Mouse (Mus musculus) right cerebral cortex, postnatal 10 days (tissue): ENCODE results near the gene Atf7ip.
A peak's percentile ranks its signal among the peaks of the same experiment; 100 is the strongest.

Experiments used
- DNase-seq, 2 experiments: peaks; one replicate each; pipeline ENCODE4 v3.0.0; 2021; ENCODE audit warnings: low spot score in 2 of 2

Atf7ip gene

GRCm38 (mm10) chr6:136522658-136523057 is 16.7 kb downstream of the Atf7ip start:
- no peak for DNase-seq

DNA sequence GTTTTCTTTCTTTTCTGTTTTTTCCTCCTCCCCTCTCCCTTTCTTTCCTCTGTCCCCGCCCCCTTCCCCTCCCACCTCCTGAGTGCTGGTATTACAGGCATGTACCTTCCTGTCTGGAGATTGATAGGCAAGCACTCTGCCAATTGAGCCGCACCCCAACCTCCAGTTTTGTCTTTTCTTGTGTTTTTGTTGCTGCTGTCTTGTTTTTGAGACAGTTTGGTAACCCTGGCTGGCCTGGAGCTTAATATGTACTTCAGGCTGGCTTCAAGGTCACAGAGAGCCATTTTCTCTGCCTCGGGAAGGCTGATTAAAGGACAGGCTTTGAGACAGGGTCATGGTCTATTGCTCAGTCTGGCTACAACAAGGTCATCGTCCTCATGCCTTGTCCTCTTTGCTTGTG is 18.8 kb downstream of the Atf7ip start:
- DNase-seq = no peak

DNA sequence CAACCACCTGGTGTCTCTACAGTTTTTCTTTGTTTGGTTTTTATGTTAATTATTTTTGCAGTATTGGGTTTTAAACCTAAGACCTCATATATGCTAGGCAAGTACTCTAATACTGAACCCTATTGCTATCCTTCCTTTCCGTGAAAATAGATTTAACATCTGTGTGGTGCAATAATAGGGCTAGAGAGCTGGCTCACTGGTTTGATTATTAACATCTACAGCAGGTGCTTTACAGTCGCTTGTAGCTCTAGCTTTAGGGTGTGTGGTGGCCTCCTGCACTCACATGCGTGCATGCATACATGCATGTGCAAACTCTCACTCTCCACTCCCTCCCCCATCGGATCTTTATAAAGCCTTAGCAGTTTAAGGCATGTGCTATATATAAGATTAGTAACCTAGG is 19.6 kb downstream of the Atf7ip start:
- peak in 1 of 2 experiments; percentile 10 for DNase-seq

DNA sequence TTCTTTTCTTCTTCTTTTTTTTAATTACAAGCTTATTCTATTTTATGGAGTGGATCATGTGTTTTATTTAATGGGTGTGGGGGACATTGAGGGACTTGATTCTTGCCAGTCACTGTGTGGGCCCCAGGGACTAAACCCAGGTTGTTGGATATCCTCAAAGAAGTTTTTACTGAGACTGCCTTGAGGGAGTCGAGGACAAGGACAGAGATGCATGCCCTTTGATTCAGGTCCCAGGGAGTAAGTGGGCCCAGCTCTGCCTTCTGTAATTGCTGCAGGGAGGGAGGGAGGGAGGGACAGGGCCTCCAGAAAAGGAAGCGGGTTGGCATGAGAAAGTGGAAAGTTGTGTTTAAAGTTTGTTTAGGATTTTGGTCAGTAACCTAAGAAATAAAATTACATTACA is 23.2 kb downstream of the Atf7ip start:
- DNase-seq = no peak

GRCm38 (mm10) chr6:136531792-136532230 is 25.8 kb downstream of the Atf7ip start:
- DNase-seq = peak; percentile 44 to 46

- DNase-seq = peak; percentile 81 to 87
Observed at GRCm38 (mm10) chr6:136532535-136533291, 26.7 kb downstream of the Atf7ip start.

DNA sequence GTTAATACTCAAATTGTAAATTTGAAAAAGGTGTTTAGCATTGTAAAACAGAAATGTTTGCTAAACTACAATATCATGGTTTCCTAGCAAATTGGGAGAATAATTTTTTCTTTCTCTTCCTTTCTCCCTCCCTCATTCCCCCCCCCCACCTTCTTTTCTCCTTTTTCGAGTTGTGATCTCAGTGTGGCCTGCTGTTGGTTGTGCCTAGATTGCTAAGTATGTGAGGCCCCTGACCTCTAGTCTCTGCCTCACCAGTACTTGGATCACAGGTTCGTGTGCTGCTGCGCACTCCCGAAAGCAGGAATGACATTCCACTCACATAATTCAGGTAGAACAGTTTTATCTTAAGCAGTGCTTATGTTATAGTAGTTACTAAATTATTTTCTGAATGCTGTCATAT is 27.8 kb downstream of the Atf7ip start:
- peak in 1 of 2 experiments; percentile 23 for DNase-seq

GRCm38 (mm10) chr6:136534444-136534843 is 28.5 kb downstream of the Atf7ip start:
- DNase-seq = peak in 1 of 2 experiments; percentile 14

DNA sequence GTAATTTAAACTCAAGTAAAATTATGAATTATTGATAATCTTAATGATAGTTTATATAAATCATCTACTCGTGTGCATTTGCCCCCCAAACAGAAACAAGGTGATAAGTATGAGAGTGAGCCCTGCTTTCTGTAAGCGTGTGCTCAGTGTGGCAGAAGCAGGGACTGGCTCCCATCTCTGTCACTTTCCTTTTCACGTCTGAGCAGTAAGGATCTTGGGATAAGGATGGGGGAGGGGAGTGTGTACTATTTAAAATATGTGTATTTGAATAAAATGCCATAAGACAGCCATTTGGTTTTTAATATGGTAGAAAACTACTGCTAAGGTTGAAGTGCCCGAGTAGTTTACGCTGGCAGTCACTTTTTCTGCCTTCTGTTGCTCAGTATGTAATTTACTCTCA is 29.2 kb downstream of the Atf7ip start:
- DNase-seq = peak in 1 of 2 experiments; percentile 12

DNA sequence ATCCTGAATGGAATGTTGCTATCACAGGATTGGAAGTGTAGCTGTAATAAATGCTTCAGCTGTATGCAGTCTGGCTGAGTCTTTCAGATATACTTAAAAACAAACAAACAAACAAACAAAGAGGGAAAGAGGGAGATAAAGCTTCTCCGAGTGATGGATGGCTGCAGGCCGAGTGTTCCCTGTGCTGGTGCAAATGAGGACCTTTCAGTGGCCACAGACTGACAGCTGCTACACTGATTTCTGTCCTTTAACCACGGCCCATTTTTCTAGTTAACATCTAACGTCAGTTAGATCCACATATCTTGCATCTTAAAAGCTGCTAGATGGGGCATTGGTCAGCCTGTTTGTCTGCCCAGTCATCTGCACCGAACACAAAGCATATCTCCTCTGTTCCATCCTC is 30.2 kb downstream of the Atf7ip start:
- DNase-seq = peak in 1 of 2 experiments; percentile 21

- peak in 1 of 2 experiments; percentile 20 for DNase-seq
Observed at GRCm38 (mm10) chr6:136541350-136541749, 35.4 kb downstream of the Atf7ip start.

- DNase-seq = peak in 1 of 2 experiments; percentile 23
Observed at GRCm38 (mm10) chr6:136542105-136542504, 36.1 kb downstream of the Atf7ip start.

DNA sequence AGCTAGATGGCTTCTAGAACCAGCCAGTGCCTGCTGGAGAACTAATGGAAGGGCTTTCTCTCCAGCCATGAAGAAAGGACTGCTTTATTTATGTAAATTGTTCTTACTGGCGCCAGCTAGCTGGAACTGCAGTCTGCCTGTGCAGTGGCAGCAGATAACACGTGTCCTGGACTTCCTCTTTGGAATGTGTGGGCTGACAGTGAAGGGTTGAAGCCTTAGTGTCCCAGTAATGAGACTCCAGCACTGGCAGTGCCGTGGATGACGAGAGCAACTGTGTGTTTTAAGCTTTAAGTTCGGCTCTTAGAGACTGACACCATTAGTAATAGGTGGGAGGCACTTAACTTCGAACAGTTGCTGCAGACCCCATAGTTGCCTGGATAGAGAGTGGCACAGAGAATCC is 37.2 kb downstream of the Atf7ip start:
- DNase-seq = peak; percentile 67 to 80

GRCm38 (mm10) chr6:136545284-136545870 is 39.4 kb downstream of the Atf7ip start:
- peak in 1 of 2 experiments; percentile 28 for DNase-seq

GRCm38 (mm10) chr6:136546286-136546685 is 40.3 kb downstream of the Atf7ip start:
- DNase-seq = peak in 1 of 2 experiments; percentile 20

GRCm38 (mm10) chr6:136546987-136547386 is 41.0 kb downstream of the Atf7ip start:
- DNase-seq = peak in 1 of 2 experiments; percentile 23

- DNase-seq = peak; percentile 89 to 95
Observed at GRCm38 (mm10) chr6:136548041-136548770, 42.2 kb downstream of the Atf7ip start.

DNA sequence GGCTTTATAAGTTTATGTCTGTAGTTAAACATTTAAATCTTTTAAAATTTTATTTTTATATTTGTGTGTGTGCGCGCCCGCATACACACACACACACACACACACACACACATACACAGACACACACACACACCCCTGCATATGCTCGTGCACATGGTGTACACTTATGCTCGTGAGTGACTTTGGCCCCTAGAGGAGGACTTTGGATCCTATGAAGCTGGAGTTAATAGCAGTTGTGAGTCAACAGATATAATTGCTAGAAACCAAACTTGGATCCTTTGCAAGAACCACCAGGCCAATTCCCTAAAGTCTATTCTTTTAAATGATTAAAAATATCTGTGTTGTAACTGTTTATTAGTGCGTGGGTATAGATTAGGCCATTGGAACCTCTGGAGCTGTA is 42.8 kb downstream of the Atf7ip start:
- peak in 1 of 2 experiments; percentile 35 for DNase-seq

GRCm38 (mm10) chr6:136549606-136550005 is 43.6 kb downstream of the Atf7ip start:
- peak in 1 of 2 experiments; percentile 16 for DNase-seq

DNA sequence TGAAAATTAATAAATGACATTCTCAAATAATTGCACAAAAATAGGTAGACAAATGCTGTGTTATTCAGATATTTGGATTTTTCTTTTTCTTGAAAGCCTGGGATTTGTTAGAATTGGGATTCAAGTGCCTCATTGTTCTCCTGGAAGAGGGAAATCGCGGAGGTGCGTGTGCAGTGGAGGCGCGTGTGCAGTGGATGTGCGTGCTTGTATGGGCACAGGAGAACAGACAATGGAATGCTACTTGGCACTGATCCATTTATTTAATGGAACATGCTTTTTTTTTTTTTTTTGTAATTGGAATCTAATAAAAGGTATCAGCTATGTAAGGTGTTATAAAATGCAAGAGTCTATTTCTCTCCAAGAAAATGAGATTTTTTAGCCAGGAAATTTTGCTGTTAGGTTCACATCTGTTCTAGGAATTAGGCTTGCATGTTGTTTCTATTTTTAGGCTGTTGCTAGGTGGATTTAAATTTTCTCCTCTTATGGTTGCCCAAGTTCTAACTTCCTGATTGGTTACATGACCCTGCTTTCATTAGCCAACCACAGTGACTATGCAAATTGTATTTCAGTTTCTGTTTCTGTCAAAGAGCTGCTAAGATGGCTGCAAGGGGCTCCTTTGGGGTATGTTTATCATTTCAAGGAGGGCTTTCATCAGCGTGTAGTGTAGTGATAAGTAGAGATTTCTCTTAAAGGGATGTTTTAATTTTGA is 44.8 kb downstream of the Atf7ip start:
- DNase-seq = peak in 1 of 2 experiments; percentile 45

DNA sequence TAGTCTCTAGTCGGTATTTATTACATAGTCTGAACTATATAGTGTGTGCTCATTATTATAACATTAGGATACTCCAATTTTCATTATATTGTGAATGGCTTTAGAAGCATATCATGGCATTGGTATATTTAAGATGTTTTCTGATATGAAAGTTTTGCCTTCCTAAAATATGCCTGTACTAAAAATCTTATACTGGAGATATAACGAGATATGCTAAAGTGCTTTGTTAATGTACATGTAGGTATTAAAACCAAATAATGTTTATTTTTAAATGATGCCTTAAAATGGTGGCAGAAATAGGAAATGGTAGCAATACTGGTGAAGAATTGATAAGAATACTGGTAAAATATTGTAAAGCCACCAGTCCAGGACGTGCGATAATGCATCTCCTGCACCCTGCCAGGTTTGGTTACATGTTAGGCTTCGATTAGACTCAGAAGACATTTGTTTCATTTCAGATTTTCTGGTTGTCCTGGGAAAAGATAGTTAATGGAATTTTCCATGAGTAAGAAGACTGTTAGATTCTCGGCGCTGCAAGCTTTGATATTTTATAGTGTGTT is 45.7 kb downstream of the Atf7ip start:
- DNase-seq = peak in 1 of 2 experiments; percentile 9
